Mouse (Mus musculus) adrenal gland, adult (tissue): ENCODE data around the gene Tat.

Source experiments
- DNase-seq, 2 experiments: peaks; one replicate each; pipeline ENCODE4 v3.0.0; 2022 to 2023; ENCODE audit warnings: low spot score in 1 of 2; ENCODE audit not compliant: inconsistent age in 2 of 2

Tat gene

DNA sequence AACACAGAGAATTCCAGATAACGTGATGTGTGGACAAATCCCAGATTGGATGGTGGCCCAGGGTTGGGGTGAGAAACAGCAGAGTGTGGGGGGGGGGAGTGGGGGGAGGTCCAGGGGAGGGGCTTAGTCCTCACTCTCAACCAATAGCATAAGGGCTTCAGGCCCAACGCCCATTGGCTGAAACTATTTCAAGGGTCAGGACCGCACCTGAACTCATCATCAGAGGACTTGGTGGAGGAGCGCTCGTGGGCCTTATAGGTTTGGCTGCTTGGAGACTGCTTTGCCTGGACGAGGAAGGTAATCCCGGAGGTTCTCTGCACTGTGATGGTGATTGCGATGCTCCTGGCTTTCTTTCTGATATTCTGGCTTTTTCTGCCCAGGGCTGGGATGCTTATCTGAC lies at the start of gene Tat:
Tat (plus strand) TSS at position 214 of the 400 bp plus-strand sequence.
- no peak for DNase-seq

GRCm38 (mm10) chr8:109941606-109942360 lies 48.5 kb upstream of the Tat start:
- DNase-seq, result no peak

DNA sequence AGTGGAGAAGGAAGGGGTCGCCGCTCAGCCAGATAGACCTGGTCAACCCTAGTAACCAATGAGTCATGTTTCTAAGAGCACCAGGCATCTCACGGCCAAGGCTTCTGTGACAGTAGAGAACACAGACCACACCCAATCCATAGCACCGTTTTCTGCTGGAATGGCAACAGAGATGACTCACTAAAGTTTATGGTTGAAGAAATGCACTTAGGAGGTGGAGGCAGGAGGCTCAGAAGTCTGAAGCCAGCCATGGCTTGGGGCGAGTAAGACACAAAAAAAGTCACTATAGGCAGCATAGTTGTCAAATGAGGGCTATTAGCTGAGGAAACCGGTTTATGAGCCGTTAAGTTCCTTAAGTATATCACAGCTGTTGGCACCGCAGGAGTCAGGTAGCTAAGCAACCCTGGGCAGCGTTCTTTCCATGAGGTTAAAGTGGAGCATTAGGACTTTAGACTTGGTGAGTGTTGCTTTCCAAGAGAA lies 45.0 kb upstream of the Tat start:
- DNase-seq, result no peak

DNA sequence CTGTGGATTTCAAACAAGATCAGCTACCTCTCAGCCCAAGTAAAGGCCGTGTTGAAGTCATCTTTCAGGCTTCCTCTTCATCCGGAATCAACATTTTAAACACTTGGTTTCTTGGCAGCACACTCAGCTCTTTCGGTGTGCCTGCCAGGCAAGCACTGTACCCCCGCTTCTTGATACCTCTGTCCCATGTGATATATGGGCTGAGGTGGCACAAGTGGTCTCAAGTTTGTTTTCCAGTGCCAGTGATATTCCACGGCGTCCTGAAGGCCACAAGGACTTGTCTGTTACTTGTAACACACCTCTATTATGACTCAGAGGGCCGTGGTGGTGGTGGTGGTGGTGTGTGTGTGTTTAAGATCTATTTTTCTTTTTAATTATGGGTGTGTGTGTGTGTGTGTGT lies 44.5 kb upstream of the Tat start:
- DNase-seq, result no peak

DNA sequence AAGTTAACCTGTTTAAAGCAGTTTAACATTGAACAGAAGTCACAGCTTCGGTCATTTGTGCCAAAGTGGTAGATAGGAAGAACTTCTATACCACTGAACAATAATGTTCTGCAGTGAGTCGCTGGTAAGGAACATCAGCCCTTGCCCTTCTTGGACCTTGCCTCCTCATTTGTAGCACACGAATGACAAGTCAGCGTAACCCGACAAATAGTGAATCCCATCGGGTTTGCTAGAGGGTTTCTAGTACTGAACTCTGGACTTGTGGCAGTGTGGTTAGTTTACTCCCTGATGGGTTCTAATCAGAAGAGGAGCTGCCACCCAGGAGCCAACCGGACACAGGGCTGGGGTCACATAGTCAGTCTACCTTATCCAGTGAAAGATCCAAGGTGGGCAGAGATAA lies 44.0 kb upstream of the Tat start:
- DNase-seq, result no peak

DNA sequence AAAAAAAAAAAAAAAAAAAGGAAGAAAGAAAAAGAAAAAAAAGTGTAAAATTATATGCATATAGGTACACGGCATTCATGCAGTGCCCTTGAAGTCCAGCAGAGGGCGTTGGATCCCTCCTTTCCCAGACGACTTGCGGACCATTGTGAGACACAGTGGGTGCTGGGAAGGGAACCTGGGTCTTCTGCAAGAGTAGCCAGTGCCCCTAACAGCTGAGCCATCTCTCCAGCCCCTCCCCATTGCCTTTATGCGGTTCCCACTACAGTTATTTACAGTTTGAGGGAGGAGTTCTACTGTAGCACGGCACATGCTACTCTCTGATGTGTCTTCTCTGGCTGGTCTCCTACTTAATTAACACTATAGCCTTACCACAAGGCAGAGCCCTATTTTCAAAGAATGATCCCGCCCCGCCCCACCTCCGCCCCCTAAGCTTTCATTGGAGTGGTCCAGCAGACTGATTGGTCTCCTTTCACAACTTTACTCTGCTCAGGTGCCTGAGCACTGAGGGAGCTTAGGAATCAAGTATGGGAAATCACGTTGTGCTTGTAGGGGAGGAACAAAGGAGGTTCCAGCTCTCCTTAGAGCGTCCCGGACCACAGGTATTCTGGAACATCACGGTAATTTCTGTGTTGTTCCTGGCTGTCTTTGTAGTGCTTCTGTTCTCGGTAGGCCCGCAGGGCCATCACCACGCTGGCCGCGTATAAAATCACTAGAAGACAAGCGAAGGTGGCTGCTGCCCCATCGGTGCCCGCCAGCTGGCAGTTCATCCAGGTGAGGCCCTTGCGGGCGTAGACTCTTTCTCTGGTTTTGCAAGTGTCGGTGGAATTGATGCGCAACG lies 42.6 kb upstream of the Tat start:
- peak in 1 of 2 experiments; percentile 71 for DNase-seq

DNA sequence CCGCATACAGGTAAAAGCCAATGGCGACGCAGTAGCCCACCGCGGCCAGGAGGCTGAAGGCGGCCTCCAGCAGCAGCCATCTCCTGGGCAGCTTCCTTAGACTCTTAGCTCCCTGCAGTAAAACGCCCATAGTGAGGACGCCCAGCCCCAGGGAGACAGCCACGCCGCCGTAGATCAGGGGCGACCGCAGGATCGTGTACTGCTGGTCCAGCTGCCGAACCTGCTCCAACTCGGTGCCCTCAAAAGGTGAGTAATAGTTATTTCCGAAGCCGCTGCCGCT lies 42.0 kb upstream of the Tat start:
- no peak for DNase-seq

DNA sequence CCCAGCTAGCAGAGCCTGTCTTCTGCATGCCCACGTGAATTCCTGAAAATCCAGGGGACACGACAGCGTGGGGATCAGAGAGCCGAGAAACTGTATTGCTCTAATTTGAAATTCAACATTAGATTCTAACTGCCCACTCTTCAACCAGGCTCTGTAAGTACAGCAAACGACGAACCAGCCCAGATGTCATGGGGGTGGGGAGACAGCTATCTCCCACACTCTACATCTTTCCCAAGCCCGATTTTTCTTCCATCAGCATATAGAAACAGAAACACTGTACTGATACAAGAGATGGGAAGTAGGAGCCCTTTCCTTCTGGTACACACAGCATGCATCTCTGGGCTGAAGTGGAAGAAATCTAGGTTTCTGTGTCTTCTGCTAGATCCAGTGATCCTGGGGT lies 38.1 kb upstream of the Tat start:
- no peak for DNase-seq

DNA sequence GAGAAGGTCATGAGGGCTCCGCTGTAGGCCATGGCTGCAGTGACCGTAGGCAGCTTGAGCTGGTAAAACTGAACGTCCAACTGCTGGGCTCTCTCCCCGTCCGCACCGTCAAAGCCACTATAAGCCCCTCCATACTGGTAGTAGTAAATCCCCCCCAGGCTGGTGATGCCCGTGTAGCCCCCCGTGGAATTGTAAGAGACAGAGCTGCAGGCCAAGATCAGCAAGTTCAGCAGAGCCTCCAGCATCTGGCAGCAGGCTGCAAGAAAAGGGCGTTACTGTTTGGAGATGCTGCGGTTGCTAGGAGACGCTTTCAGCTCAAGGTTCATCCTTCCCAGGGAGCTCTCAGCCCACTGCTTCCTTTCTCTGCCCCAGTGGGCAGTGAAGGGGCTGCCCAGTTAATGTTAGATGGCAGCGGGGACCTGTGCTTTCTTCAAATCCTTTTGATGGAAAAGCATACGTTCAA lies 35.7 kb upstream of the Tat start:
- no peak for DNase-seq

GRCm38 (mm10) chr8:109957167-109958028 lies 32.8 kb upstream of the Tat start:
- DNase-seq, result no peak

DNA sequence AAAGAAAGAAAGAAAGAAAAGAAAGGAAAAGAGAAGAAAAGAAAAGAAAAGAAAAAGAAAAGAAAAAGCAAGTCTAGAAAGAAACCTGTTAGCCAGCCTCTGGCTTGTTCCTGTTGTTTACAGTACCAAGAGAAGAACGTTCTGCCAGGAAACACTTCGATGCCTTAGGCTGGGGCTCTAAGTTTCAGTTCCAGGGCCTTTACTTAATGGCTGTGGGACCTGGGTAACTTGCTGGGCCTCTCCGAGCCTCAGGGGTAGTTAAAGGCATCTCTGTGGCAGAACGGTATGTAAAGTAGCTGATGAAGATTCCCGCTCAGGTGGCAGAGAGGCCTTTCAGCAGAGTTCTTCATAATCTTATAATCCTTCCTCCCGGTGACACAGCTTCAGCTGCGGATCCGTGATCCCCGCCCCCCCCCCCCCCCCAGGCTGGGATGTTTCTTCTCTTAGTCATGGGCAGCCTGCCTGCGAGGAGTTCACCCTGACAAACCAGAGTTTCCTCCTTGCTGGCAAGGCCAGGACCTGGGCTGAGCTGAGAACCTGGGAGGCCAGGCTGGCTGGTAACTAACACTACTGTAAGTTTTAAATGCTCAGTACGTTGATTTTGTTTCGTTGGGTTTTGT lies 32.1 kb upstream of the Tat start:
- DNase-seq, result peak; percentile 20 to 48

DNA sequence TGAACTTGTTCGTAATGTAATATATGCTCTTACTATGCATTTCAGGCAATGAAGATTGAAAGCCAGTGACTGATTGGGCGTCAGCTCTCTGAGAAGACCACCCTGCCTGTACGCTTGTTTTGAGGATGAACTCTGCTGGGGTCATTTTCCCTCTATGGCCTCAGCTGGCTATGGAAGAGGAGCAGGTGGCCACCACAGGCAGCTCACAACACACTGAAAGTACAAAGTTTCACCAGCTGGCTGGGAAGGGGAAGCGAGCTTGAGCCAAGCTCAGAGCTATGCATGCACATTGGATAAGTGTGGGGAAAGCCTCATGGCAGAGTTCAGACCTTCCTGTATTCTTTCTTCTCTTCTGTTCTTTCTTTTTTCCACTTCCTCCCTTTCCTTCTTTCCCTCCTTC lies 31.1 kb upstream of the Tat start:
- DNase-seq, result no peak

- peak; percentile 15 to 59 for DNase-seq
Measured at GRCm38 (mm10) chr8:109961693-109962367, 28.4 kb upstream of the Tat start, which contains the start of gene Marveld3. Marveld3 (minus strand) TSS chr8:109962203.

GRCm38 (mm10) chr8:109962896-109963295 lies 27.3 kb upstream of the Tat start:
- no peak for DNase-seq

DNA sequence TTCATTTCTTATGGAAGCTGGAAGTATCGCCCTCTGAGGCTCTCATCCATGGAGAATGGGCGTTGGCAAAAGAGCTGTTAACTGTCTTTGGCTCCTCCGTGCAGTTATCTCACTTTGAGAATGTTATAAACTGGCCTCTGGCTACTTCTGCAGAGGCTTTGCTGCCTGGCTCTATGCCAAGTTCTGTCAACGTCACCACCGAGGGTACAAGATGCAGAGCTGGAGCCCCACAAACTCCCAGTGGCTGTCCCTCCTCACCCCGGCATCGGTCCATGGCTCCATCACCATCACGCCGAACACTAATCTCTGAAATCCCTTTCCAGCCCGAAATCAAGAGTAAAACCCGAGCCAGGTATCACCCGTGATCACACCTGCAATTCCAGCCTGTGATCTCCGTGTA lies 26.8 kb upstream of the Tat start:
- DNase-seq, result no peak

- no peak for DNase-seq
Measured at GRCm38 (mm10) chr8:109964106-109964505, 26.1 kb upstream of the Tat start.

GRCm38 (mm10) chr8:109968837-109969236 lies 21.4 kb upstream of the Tat start:
- no peak for DNase-seq

DNA sequence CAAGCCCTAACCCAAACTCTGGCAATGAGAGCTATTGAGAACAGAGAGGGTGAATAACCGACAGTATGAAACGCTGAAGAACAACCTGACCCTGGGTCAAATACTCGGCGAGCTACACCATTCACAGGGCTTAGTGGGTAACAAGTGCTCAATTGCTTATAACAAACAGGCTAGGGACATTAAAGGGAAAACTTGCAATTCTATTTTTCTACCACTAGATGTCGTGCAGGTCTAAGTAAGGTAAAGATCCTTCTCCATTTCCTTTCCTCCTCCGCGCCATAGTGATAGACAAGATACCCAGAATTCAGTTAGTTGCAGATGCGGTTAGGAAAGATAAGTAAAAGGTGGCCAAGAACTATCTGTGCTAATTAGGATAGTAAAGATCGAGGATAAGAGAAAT lies 19.9 kb upstream of the Tat start:
- DNase-seq, result peak in 1 of 2 experiments; percentile 61

DNA sequence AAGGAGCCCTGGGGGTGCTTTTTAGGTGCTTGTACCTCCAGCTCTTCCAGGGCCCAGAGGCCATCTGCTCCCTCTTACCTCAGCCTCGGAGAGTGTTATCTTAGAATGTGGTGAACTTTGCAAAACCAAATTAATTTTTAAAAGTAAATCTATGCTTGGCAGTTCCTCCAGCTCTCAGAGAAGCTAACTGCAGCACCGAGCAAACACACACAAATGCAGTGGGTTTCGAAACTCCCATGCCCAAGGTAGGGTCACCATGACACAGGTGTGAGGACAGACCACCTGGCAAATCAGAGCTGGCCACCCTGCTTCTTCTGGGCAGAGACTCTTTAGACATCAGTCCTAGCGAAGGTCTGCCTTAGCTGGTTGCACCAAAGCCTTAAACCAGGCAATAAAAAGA lies 17.3 kb upstream of the Tat start:
- DNase-seq, result no peak

- no peak for DNase-seq
Measured at GRCm38 (mm10) chr8:109979339-109979738, 10.9 kb upstream of the Tat start.
